Mouse (Mus musculus) urinary bladder, postnatal 25 days (tissue): Measurements from ENCODE around the gene Prkn.
A peak's percentile ranks its signal among the peaks of the same experiment; 100 is the strongest.
"Not testable (repeated sequence)": the region's sequence is repeated elsewhere in the genome, so short reads cannot be mapped to it uniquely, and the experiment has no call there.

Experiments used
- DNase-seq: peaks from one replicate; pipeline ENCODE4 v3.0.0; 2022; ENCODE audit warnings: low spot score

Gene Prkn

DNA sequence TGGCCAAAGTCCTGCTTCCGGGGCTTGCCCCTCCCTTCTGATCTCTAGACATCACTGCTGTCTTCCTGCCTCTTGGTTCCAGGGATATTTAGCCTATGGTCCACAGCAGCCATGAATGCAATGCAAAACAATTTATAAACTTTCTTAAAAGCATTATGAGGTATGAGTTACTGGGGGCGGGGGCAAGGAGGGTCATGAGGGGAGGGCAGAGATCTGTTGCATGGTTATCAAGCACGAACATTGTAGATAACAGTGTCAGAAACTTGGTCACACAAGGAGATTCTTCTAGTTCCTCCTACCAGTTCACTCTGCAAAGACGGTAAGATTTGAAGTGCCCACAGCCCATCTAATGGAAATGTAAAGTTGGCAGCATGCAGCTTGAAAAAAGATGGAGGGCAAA, 1149.1 kb downstream of the Prkn start:
- DNase-seq: no peak

DNA sequence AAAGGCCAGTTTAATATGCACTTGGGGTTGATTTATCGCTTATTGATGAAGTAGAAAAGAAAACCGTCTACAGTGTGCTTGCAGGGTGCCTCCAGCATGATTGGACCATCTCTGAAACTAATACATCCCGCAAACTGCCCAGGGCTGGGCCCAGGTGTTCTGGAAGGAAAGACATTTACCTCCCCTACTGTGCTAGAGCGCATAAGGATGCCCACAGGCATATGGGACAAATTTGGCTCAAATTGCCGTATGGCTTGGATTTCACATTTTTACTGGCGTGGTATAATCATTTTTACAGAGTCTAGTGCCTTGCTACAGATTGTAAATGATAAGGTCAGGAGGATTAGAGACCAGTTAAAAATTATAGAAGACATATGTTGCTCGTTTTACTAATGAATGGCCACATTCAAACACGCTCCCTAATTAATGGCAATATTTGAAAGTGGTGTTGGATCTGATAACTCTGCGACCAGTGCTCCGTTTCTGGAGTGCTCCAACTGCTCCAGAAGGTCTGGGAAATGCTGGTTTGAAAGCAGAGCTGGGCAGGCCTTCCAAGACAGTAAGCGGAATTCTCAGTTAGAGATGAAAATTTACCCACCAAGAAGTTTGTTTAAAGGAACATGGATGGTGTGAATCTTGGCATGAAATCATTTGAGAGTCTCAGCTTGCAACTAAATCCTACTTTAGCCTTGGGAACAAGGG, 1150.4 kb downstream of the Prkn start:
- DNase-seq: no peak

DNA sequence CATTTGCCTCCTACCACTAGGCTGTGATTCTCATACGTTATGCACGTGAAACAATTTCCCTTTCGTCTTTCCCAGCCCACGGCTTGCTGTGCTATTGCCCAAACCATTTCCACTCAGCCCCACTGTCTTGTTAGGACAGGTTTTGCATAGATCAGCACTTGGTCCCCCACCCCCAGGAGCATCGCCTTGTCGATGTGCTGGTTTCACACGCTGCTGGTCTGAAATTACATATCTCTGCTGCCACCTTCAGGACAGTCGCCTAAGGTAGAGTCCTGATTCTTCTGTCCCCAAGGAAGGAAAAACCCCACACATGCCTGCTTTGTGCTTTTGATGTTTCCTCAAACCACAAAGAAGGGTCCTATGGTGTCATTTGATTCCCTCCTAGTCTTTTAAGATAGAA, 1153.1 kb downstream of the Prkn start:
- DNase-seq: peak; percentile 14

DNA sequence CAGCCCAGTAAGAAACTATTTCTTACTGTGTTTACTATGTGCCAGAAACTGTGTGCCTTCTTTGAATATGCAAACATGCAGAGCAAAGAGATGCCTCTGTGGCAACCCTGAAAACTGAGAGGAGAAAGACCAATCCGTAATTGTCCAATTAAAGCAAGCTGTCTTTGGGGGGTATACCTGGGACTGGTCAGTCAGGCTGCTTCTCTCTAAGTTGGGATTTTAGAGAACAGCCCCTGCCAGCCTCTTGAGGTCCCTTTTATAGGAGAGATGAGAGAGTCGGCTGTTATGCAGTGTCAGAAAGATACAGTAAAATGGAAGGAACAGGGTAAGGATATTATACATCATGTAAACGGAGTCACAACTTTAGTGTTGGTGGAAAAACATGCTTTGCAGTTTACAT, 1154.1 kb downstream of the Prkn start:
- DNase-seq: no peak

DNA sequence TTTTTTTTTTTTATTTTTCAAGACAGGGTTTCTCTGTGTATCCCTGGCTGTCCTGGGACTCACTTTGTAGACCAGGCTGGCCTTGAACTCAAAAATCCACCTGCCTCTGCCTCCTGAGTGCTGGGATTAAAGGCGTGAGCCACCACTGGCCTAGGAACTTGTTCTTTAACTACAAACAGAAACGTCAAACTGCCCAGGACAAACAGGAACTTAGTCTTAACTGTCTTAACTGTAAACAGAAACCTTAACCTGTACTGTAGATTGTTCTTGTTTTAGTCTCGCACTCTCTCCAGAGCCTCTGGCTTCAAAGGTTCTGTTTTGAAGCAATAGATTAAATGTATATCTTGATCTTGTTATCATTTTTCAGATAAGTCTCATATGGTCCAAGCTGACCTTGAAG, 1154.6 kb downstream of the Prkn start:
- not testable (repeated sequence) for DNase-seq

DNA sequence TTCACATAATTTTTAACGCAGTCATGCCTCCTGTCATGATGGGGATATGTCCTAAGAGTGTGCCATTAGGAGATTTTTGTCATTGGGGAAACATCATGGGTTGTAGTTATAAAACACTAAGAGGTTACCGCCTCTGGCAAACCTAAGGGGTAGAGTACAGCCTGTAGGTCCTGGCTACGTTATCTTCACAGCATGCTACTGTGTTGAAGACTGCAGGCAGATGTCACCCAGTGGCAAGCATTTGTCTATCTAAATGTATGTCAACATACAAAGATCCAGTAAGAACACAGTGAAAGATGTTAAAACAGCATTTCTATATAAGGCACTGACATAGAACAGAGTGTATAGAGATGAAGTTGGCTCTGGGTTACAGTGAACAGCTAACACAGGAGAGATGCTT, 1155.3 kb downstream of the Prkn start:
- no peak for DNase-seq

DNA sequence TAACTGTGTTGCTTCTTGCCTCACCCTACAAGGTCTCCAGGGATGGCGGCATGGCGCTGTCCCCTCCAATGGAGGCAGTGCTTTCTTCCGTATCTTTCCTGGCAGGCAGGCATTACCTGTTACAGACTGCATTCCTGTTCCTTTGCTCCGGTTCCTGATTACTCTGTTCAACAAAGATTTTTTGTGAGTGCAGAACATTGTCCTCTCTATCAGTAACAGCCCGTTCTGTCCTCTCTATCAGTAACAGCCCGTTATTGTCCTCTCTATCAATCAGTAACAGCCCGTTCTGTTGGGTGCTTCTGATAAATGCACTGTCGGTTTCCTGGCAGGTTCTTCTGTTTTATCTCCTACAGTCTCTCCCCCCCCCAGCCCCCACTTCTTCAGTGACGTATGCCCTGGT, 1156.1 kb downstream of the Prkn start:
- no peak for DNase-seq

DNA sequence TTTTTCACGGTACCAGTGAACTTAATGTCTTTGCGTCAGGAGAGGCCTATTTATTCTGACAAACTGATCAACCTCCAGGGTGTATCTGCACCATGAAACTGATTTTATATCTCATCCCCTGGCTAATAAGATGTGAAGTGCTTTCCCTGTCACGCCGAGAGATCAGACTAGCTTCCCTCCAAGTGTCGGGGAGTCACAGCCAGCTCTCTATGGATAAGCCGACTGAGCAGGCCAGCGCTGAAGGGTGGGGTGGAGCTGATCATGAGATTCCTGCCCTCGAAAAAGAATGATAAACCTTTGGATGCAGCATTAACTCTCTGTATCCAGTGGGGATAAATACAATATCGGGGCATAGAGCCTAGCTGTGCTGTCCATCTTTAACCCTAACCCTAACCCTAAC, 1160.1 kb downstream of the Prkn start:
- DNase-seq: no peak

DNA sequence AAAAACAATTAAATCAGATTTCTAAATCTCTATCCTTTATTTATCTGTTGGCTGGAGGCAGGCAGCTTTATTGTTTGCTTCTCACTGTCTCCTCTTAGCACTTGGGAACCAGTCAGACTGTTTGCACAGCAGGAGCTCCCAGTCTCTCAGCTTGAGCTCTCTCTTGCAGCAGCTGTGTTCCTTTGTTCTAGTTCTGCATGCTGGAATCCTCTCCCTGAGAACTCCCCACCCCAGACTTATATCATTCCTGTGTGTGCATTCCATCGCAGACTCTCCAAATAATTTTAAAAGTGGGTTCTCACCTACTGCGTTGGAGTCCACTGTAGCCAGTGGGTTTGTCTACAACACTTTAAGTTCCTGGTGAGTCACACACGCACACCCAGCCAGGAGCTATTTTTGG, 1181.1 kb downstream of the Prkn start:
- DNase-seq: no peak

DNA sequence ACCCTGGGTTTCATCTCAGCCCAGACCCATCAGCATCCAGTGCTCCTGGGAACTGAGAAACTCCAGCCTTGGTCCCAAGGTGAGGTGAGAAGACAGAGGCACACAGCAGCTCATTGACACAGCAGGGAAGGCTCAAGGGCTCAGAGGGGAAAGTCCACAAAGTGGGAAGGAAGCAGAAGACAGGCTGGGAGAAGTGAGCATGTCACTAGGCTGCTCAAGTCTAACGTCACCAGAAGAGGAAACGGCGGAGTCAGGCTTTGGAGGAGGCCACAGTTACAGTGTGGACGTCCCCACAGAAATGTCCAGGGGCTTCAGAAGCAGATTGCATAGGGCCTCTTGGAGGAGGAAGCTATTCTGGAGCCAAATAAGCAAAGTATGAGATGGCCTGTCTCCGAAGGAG, 1189.2 kb downstream of the Prkn start:
- no peak for DNase-seq

DNA sequence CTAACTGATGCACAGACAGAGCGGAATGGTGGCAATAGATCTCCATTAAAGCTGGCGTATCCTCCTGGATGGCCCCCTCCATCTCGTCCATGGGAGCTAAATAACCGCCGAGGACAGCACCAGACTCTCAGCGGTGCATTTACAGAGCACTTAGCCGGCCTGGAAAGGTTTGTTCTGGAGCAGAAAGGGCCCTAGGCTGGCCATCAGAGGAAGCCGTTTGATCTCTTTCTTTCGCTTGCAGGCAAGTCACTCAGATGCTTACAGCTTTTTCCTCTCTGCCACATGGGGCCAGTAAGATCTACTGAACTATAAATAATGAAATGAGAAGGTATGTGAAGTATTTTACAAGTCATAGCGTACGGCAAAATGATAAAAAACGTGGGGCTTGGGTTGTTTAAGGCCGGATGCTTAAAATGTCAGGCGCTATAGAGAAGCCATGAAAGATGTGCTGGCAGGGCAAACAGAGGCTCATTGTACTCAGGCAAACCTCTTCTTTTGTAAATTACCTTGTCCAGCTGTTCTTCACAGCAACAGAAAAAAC, 1189.8 kb downstream of the Prkn start:
- no peak for DNase-seq

DNA sequence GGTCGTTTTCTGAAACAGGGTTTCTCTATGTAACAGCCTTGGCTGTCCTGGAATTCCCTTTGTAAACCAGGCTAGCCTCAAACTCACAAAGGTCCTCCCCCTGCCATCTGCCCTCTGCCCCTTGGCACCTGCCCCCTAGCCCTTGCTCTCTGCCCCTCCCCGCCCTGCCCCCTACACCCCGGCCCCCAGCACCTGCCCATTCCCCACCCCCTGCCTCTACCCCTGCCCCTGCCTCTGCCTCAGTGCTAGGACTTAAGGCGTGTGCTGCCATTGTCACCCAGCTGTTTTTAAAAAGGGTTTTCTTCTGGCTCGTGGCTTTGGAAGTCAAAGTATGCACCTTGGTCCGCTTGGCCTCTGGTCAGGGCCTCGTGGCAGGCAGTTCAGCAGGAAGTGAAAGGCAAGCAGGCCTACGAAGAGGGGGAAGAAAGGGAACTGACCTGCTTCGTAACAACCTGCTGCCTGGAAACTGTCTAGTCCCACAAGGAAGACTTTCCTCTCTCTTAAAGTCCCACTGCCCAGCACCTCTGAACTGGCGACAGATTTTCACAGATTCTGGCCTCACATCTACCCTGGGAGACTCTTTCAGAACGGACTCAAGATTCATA, 1190.5 kb downstream of the Prkn start:
- no peak for DNase-seq

DNA sequence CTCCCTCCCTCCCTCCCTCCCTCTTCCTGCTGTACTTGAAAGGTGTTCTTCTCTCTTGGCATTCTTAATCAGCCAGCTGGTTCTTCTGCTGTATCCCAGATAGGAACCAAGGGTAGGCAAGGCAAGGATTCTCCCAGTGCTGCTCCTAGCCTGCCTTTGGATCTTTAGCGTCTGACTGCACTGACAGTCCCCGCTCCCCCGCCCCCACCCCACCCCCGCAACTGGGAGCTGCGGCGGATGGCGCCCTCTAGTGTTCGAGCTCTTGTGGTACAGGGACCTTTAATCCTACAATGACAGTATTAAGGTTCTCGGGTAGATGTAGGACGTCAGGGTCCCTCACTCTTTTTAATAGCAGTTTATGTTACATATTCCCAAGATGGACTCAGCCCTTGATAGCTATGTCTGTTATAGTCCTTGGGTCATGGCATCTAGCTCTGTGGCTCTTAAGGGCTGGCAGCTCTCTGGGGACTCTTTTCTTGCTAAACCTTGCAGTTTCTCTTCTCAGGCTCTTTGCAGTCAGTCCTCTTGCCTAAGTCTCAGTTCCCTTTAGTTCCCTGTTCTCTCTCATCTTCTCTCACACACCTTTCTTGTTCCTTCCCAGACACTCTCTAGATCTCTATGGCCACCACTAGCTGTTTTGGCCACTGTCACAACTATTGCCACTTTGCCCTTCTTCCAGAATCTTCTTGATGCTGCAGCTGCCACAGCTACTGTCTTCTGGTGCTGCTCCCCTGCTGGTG, 1191.2 kb downstream of the Prkn start:
- DNase-seq: peak; percentile 63

DNA sequence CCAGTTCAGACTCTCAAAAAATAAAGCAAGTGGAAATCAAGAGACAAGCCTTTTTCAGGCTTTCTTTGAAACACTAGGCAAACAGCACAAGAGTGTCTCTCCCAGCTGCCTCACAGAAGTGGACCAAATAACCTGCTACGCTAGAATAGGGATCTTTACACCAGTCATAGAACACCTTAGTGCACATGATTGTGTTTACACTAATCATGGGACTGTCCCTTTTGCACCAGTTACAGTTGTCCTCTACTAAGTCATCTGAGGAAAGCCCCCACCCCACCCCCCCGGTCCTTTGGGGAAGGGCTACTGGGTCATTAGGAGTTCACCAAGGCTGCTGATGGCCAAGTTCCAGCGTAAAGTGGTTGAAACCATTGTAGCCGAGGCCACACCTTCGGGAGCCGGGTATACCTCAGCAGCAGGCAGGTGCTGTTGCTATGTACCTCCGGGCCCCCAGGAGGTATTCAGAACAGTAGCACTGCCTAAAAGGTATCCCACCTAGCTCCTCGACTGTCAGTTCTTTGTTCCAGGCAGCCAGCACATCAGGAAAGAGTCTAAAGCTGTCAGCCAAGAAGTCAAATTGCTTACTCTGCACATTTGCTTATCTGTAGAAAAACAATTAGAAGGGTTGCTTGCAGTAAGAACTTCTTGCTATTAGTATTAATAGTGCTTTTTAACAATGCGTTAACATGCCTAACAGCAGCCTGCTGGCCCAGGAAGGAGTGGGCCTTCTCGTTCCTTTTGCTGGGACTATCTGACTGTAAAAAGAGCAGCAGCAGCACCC, 1192.0 kb downstream of the Prkn start:
- no peak for DNase-seq

DNA sequence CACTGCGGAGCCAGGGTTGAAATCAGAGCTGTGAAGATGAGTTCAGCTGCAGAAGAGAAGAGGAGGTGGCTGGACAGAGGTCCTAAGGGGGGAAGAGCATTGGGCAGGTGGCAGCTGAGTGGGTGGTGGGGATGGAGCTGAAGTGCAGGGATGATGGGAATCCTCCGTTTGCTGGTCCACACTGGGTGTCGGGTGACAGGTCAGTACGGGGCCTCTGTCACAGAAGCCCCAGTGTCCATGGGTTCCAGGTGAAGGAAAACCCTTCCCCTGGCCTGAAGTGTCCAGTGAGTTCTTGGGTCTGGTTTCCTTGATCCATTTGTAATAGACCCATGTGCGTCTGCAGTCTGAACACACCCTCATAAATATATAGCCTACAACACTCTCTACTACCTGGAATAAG, 1195.2 kb downstream of the Prkn start:
- no peak for DNase-seq

DNA sequence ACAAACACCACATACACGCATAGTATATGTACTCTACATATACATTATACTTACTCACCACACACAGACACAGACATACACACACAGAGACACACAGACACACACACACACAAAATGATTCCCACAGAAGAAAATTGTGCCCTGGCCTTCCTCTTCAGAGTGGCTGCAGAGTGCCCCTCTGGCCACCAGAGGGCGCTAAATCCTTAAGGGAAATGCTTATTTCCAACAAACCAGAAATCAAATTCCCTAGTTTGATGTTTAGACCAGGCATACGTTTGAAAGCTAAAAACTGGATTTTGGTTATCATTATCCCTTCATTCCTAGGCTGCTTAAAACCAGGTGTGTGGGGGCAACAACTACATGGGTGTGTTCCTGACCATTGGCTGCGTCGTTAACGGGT, 1196.0 kb downstream of the Prkn start:
- DNase-seq: peak; percentile 70

DNA sequence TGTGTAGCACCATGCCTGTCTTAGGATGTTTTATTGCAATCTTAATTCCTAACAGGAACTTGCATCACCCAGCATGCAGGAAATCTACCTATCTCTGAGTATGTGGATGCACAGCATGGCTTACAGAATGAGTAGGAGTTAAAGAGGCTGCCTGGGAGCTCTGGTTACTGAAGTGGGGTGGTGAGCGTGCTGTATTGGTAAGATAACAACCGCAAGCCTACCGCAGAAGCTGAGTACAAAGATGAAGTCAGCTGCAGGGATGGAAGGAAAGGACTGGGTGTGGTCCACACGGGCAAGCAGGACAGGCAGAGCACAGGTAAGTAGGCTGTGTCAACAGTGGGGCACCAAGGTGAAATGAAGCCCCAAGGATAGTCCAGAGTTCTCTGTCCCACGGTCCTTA, 1196.9 kb downstream of the Prkn start:
- DNase-seq: no peak

DNA sequence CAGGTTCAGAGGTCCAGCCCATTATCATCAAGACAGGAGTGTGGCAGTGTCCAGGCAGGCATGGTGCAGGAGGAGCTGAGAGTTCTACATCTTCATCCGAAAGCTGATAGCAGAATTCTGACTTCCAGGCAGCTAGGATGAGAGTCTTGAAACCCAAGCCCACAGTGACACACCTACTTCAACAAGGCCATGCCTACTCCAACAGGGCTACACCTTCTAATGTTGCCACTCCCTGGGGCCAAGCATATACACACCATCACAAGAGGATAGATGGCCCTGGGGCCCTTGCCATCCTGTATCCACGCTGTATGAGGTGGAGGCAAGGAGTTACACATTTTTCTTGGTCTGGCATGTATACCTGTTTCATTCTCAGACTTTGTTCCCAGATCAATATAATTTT, 1197.4 kb downstream of the Prkn start:
- no peak for DNase-seq

DNA sequence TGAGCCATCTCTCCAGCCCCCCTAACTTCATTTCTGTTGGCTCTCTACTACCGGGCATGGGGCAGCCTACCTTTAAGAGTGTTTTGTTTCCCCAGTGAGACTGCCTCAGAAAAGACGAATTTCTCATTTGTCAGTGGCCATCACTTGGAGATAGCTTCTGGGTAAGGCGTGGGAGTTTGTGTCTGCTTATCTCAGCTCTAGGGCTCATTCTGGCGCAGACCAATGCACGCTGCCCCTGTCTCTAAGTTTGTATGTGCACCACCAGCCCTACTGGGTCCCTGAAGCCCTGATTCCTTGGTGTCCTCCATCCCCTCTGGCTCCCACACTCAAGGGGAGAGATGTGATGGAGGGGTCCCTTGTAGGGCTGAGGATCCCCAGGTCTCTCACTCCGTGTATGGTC, 1198.3 kb downstream of the Prkn start:
- no peak for DNase-seq

DNA sequence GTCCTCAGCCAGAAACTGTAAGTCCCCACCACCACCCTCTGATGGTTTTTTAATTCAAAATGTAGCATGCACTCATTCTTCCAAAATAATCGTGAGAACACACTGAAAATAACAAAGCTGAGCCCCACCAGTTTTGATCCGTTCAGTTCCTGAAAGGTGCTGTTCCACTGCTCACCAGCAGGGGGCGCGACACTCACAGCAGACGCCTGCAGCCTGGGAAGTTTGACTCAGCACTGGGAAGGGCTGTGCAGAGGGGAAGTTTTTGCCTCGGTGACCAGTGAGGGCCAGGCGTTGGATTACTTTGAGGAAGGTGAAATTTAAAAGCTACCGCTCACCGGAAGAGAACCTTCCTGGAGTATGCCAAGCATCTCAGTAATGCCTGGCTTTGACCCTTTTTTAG, 1199.0 kb downstream of the Prkn start:
- DNase-seq: peak; percentile 87

DNA sequence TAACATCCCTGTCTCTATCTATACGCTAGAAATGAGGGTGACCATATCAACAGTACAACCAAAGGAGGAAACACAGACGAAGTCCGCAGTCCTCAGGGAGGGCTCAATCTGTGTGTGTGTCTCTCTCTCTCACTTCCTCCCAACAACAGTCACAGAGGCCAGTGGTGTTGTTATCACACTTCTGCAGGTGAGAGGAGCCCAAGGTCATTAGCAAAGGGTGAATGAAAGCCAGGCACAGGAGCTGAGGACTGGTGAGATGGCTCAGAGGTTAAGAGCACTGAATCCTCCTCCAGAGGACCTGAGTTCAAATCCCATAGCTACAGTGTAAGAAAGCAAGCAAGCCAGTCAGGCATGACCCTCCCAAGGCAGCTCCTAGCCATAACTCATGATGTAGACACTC, 1199.7 kb downstream of the Prkn start:
- DNase-seq: no peak

DNA sequence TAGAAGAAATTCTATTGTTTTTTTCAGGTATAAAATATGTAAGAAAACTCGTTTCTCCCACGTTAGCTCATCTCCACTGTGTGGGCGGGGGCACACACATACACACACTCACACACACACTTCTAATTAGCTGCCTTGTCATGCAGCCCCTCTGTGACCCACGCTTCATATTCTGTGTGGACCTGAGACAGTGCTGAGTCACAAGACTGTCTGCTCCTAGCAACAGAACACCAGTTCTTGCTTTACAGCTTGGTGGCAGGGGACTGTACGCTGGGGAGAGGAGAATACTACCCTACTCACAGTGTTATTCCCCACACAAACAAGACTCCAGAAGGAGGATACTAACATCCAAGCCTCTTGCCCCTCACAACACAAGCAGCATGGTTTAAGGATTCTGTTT, 1200.4 kb downstream of the Prkn start:
- no peak for DNase-seq
